21 mouse cellular contexts compared by ENCODE assay signal in genomic region chr5:111017319-111017718, GRCm38 (mm10).
DNase-seq lines count a peak whose midpoint lies in the region; ATAC-seq and TF ChIP-seq lines count a peak whose summit lies in the region.
"Had no signal": no experiment of that assay in that cellular context is flagged by ENCODE, and none has a peak within 500 bp of the region (broad histone marks: within the 10 kb centered on the region; RNA-seq: fewer than 3 reads in every experiment).

No protein-coding gene starts in this region.

- intact Hi-C loops in heart, postnatal 25 days (cut with DNase I), result no loop called here

- ATAC-seq in embryonic facial prominence, embryonic 14.5 days (ENCODE audit: low read depth), result peak; percentile 44; the same call in 1 of the 2 replicates
- 0 out of 2 replicates have a peak, but pooled peaks have one; percentile 19 for ATAC-seq in lung, embryonic 15.5 days (ENCODE audit: borderline replicate concordance, extremely low read depth, low FRiP score, low TSS enrichment)
- ATAC-seq in intestine, postnatal 0 days, result peak; percentile 41; the same call in 1 of the 2 replicates
- 0 out of 2 replicates have a peak, but pooled peaks have one; percentile 63 for ATAC-seq in stomach, postnatal 0 days (ENCODE audit: low FRiP score, low TSS enrichment)
- ATAC-seq: CD4-positive, CD25-positive, alpha-beta regulatory T cell, adult 4 months; forebrain, embryonic 13.5 days; forebrain, postnatal 0 days had no signal

- no peak overlapping the region for H3K4me2 ChIP-seq in embryonic facial prominence, embryonic 14.5 days (ENCODE audit: low read depth, low read length)
- no peak overlapping the region for H3K4me2 ChIP-seq in lung, embryonic 15.5 days
- no peak overlapping the region for H3K4me2 ChIP-seq in intestine, postnatal 0 days (replicated peaks; ENCODE audit: low read depth)
- H3K4me2 ChIP-seq in stomach, postnatal 0 days (replicated peaks; ENCODE audit: low read depth), result no peak overlapping the region
- H3K4me2 ChIP-seq: embryonic facial prominence, embryonic 13.5 days; forebrain, embryonic 13.5 days; heart, embryonic 12.5 days had no signal

- 65% methylated on average over 4 of the region's 4 CpGs for WGBS in embryonic facial prominence, embryonic 14.5 days
- WGBS in embryonic facial prominence, embryonic 10.5 days, result 69% methylated on average over 4 of the region's 4 CpGs
- 59% methylated on average over 4 of the region's 4 CpGs for WGBS in lung, embryonic 15.5 days
- WGBS in intestine, postnatal 0 days, result 41% methylated on average over 4 of the region's 4 CpGs
- WGBS in stomach, postnatal 0 days, result 50% methylated on average over 4 of the region's 4 CpGs

- TF ChIP-seq EP300 in stomach, postnatal 0 days (optimal IDR thresholded peaks at IDR 0.05), result no peak

- TF ChIP-seq CTCF in intestine, postnatal 0 days (IDR thresholded peaks at IDR 0.05; ENCODE audit: low read depth), result no peak
- TF ChIP-seq CTCF in stomach, postnatal 0 days (IDR thresholded peaks at IDR 0.05; ENCODE audit: low read depth), result no peak

- H3K4me3 ChIP-seq in embryonic facial prominence, embryonic 14.5 days (ENCODE audit: low read depth, low read length), result no peak overlapping the region
- H3K4me3 ChIP-seq in embryonic facial prominence, embryonic 10.5 days, result no peak overlapping the region
- no peak overlapping the region for H3K4me3 ChIP-seq in lung, embryonic 15.5 days
- no peak overlapping the region for H3K4me3 ChIP-seq in intestine, postnatal 0 days (ENCODE audit: low read depth, low read length)
- H3K4me3 ChIP-seq in stomach, postnatal 0 days (ENCODE audit: low read depth, low read length), result no peak overlapping the region
- H3K4me3 ChIP-seq: embryonic facial prominence, embryonic 13.5 days; forebrain, embryonic 13.5 days; heart, embryonic 12.5 days had no signal

- no peak for DNase-seq in embryonic facial prominence, embryonic 14.5 days (ENCODE audit: low spot score)
- no peak for DNase-seq in embryonic facial prominence, embryonic 10.5 days (ENCODE audit: low spot score)
- DNase-seq in lung, postnatal 14 days, result no peak
- peak; percentile 37 for DNase-seq in stomach, postnatal 0 days (ENCODE audit: low spot score)
- no peak for DNase-seq in heart, postnatal 25 days (ENCODE audit: low spot score)
- DNase-seq in adrenal gland, adult 2 months, result no peak
- DNase-seq: adrenal gland, postnatal 10 days; B cell, adult 2 months; cerebellum, adult 11 months; cerebellum, adult 9-10 months; cerebellum, postnatal 25 days; forebrain, postnatal 0 days; gastrocnemius, postnatal 14 days; heart, postnatal 36 days had no signal

- no peaks in the 10 kb centered on the region for H3K9me3 ChIP-seq in embryonic facial prominence, embryonic 14.5 days (ENCODE audit: control insufficient read depth, low read length)
- H3K9me3 ChIP-seq in embryonic facial prominence, embryonic 10.5 days, result peaks cover 9% of the 10 kb centered on the region; the same call in 1 of the 2 replicates
- no peaks in the 10 kb centered on the region; the same call in 1 of the 2 replicates for H3K9me3 ChIP-seq in lung, embryonic 15.5 days
- H3K9me3 ChIP-seq in intestine, postnatal 0 days (ENCODE audit: control insufficient read depth), result no peaks in the 10 kb centered on the region
- H3K9me3 ChIP-seq in stomach, postnatal 0 days (ENCODE audit: control insufficient read depth, low read length), result no peaks in the 10 kb centered on the region
- H3K9me3 ChIP-seq: forebrain, embryonic 13.5 days had no signal

- H3K4me1 ChIP-seq in embryonic facial prominence, embryonic 14.5 days (ENCODE audit: control insufficient read depth, insufficient read depth, low read length), result peaks cover 3% of the 10 kb centered on the region; the same call in 1 of the 2 replicates
- peaks cover 28% of the 10 kb centered on the region for H3K4me1 ChIP-seq in embryonic facial prominence, embryonic 10.5 days
- H3K4me1 ChIP-seq in lung, embryonic 15.5 days, result peaks cover 7% of the 10 kb centered on the region
- no peaks in the 10 kb centered on the region for H3K4me1 ChIP-seq in intestine, postnatal 0 days (replicated peaks; ENCODE audit: control insufficient read depth, insufficient read depth, low read length)
- no peaks in the 10 kb centered on the region for H3K4me1 ChIP-seq in stomach, postnatal 0 days (replicated peaks; ENCODE audit: control insufficient read depth, insufficient read depth)

- H3K9ac ChIP-seq in embryonic facial prominence, embryonic 14.5 days (ENCODE audit: low read depth, low read length), result no peak overlapping the region
- no peak overlapping the region for H3K9ac ChIP-seq in lung, embryonic 15.5 days
- no peak overlapping the region for H3K9ac ChIP-seq in intestine, postnatal 0 days (ENCODE audit: low read depth, low read length)
- no peak overlapping the region for H3K9ac ChIP-seq in stomach, postnatal 0 days (ENCODE audit: low read length)
- H3K9ac ChIP-seq: embryonic facial prominence, embryonic 13.5 days; forebrain, embryonic 13.5 days; forebrain, postnatal 0 days; heart, embryonic 12.5 days had no signal

- no peak overlapping the region for H3K27ac ChIP-seq in embryonic facial prominence, embryonic 14.5 days (replicated peaks; ENCODE audit: low read depth, low read length)
- H3K27ac ChIP-seq in embryonic facial prominence, embryonic 10.5 days (replicated peaks), result no peak overlapping the region
- no peak overlapping the region for H3K27ac ChIP-seq in lung, embryonic 15.5 days
- no peak overlapping the region for H3K27ac ChIP-seq in intestine, postnatal 0 days (ENCODE audit: low read depth, low read length)
- H3K27ac ChIP-seq in stomach, postnatal 0 days (replicated peaks), result no peak overlapping the region
- H3K27ac ChIP-seq: embryonic facial prominence, embryonic 13.5 days; forebrain, embryonic 13.5 days had no signal

- H3K36me3 ChIP-seq in embryonic facial prominence, embryonic 14.5 days (ENCODE audit: control insufficient read depth, insufficient read depth, low read length), result no peaks in the 10 kb centered on the region
- peaks cover 11% of the 10 kb centered on the region for H3K36me3 ChIP-seq in embryonic facial prominence, embryonic 10.5 days (replicated peaks)
- H3K36me3 ChIP-seq in lung, embryonic 15.5 days, result no peaks in the 10 kb centered on the region
- no peaks in the 10 kb centered on the region for H3K36me3 ChIP-seq in intestine, postnatal 0 days (ENCODE audit: control insufficient read depth, insufficient read depth)
- H3K36me3 ChIP-seq in stomach, postnatal 0 days (ENCODE audit: control insufficient read depth, insufficient read depth, low read length), result no peaks in the 10 kb centered on the region
- H3K36me3 ChIP-seq: G1E had no signal

- H3K27me3 ChIP-seq in embryonic facial prominence, embryonic 14.5 days (replicated peaks; ENCODE audit: control insufficient read depth, insufficient read depth, low read length), result no peaks in the 10 kb centered on the region
- H3K27me3 ChIP-seq in embryonic facial prominence, embryonic 10.5 days (replicated peaks; ENCODE audit: low read depth, poor library complexity, severe bottlenecking), result no peaks in the 10 kb centered on the region
- no peaks in the 10 kb centered on the region for H3K27me3 ChIP-seq in lung, embryonic 15.5 days
- H3K27me3 ChIP-seq in intestine, postnatal 0 days (replicated peaks; ENCODE audit: control insufficient read depth, insufficient read depth, low read length), result no peaks in the 10 kb centered on the region
- H3K27me3 ChIP-seq in stomach, postnatal 0 days (ENCODE audit: control insufficient read depth, insufficient read depth, low read length), result no peaks in the 10 kb centered on the region
- H3K27me3 ChIP-seq: embryonic facial prominence, embryonic 13.5 days; forebrain, embryonic 13.5 days; heart, embryonic 12.5 days had no signal
